Mouse (Mus musculus) brain, embryonic 14.5 days (tissue): ENCODE measurements around the gene Erf. TPM values are rescaled to one million over a fixed set of nuclear protein-coding genes. Genes with fewer than 3 reads are reported as not detected.

ENCODE experiments used
- DNase-seq: peaks from one replicate; pipeline ENCODE4 v3.0.0-alpha.2; 2011; ENCODE audit warnings: low read depth
- CTCF ChIP-seq: fragments of 200-500 bp; IDR thresholded peaks from 2 replicates; pipeline ENCODE4 v1.5.1; 2012; ENCODE audit warnings: inconsistent platforms, mild to moderate bottlenecking, moderate library complexity, borderline replicate concordance; ENCODE audit not compliant: insufficient read depth, insufficient read length; ENCODE audit errors: extremely low read depth
- POLR2A ChIP-seq: fragments of 200-500 bp; IDR thresholded peaks from 2 replicates; pipeline ENCODE4 v1.6.1; 2012; ENCODE audit warnings: mild to moderate bottlenecking, inconsistent platforms, borderline replicate concordance; ENCODE audit not compliant: poor library complexity, insufficient read depth, insufficient read length, severe bottlenecking; ENCODE audit errors: extremely low read depth
- polyA plus RNA-seq: library from polyadenylated mRNA; depleted of rRNA; stranded (reverse); fragments of >200 nt; gene quantifications from 2 replicates; pipeline ENCODE4 v1.2.3, GENCODE M21; 2012

Gene Erf
- polyA plus RNA-seq, 1 experiment, result 20.2 TPM

DNA sequence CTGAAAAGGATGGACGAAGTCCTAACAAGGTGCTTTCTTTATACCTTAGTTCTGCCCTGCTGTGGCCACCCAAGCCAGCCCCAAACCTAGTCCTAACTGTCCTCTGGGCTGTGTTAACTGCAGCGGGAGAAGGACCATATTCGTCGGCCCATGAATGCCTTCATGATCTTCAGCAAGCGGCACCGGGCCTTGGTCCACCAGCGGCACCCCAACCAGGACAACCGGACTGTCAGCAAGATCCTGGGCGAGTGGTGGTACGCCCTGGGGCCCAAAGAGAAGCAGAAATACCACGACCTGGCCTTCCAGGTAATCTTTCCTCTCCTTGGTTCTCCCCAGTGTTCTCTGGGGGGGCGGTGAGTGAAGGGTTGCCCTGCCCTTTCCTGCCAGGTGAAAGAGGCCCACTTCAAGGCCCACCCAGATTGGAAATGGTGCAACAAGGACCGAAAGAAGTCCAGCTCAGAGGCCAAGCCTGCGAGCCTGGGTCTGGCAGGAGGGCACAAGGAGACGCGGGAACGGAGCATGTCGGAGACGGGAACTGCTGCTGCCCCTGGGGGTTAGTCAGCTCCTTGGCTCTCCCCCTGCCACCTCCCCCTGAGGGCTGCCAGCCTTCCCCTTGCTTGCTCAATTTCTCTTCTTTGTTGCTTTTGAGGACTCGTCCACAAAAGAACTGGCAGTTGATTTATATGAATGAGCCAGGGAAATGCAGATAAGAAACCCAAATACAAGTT, 35.1 kb upstream of the Erf start:
- no peak for TF ChIP-seq POLR2A
- DNase-seq, result no peak

DNA sequence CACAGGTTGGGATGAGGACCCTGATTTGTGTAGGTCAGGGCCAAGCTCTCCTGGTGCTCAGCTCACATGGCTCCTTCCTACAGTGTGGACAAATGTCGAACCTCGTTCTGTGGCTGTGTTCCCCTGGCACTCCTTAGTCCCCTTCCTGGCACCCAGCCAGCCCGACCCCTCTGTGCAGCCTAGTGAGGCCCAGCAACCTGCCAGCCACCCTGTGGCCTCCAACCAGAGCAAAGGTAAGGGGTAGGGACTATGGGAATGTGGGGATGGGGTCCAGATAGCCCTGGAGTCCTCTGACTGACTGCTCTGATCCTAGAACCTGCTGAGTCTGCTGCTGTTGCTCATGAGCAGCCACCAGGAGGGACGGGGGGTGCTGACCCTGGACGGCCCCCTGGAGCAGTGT, 34.2 kb upstream of the Erf start:
- DNase-seq, result peak; percentile 40

GRCm38 (mm10) chr7:25284171-25284570, 33.6 kb upstream of the Erf start:
- no peak for TF ChIP-seq POLR2A
- TF ChIP-seq CTCF, result no peak
- no peak for DNase-seq

More for the DNA sequence above, 34.2 kb upstream of the Erf start:
- TF ChIP-seq CTCF, result no peak

- TF ChIP-seq POLR2A (no peak), CTCF (no peak)
- peak; percentile 24 for DNase-seq
Measured at GRCm38 (mm10) chr7:25283637-25284036, 33.1 kb upstream of the Erf start.

GRCm38 (mm10) chr7:25282731-25283211, 32.2 kb upstream of the Erf start:
- TF ChIP-seq CTCF (no peak), POLR2A (no peak)
- peak; percentile 72 for DNase-seq

- DNase-seq, result peak; percentile 99
- TF ChIP-seq CTCF (no peak), POLR2A (peak; percentile 86)
Measured at GRCm38 (mm10) chr7:25281734-25282601, 31.4 kb upstream of the Erf start.

DNA sequence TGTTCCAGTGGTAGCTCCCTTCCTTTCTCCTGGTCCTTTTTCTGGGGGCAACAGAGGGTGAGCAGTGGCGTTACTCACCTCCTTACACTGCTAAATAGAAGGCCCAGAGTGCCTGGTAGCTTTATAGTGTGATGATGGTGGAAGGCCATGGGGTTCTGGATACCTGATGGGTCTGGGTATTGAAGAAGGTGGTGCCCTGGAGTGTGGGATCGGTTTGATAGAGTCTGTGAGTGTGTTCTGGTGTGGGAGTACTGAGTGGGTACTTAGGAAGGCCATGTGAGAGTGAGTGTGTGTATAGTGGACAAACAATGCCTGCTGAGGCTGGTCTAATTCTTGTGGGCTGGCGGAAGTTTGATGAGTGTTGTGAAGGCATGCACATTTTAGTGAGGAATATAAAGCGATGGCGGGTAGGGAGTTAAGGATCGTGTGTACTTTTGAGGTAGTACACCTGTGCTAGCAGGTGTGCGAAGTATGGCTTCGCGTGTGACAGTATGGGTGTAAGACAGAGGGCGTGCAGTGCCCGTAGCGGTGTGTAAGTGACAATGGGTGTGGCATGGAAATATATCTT, 30.7 kb upstream of the Erf start:
- TF ChIP-seq POLR2A (no peak), CTCF (no peak)
- DNase-seq, result no peak

- no peak for TF ChIP-seq CTCF
- no peak for TF ChIP-seq POLR2A
- DNase-seq, result peak; percentile 89
Measured at GRCm38 (mm10) chr7:25279861-25280791, 29.6 kb upstream of the Erf start.

DNA sequence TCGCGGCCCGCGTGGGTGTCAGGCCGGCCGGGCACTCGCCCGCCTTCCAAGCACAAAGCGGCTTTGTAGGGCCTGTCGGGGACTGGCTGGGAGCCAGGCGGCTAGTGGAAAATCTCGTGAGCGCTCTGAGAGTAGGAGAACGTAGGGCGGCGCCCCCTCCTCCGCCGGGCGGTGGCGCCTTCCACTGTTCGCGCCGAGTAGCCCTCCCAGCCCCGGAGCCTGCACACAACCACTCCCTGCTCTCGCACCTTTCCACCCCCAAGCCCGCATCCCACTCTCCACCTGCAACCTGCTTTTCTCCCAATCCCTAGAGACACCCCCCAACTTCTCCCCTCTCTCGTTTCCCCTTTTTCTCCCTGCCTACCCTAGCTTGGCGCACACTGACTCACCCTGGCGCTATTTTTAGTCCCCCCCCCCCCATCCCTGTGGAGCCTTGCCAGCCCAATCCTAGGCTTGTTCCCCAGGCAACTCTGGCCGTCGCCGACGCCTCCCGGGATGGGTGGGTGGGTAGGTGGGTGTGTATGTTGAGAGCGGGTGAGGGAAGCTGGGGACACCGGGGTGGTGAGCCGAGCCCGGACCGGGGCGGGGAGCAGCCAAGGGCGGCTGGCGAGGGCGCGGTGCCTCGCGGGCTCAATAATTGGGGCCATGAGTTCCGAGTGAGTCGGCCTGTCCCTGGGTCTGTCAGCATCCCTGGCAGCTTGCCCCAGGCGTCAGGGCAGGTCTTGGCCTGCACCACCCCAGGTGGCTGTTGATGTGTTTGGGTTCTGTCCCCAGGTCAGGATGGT, 28.7 kb upstream of the Erf start:
- peak; percentile 93 for DNase-seq
- TF ChIP-seq POLR2A (no peak), CTCF (peak; percentile 26; the same call in 1 of the 2 replicates)
